Mouse (Mus musculus) urinary bladder, adult 18-20 months (tissue): Measurements from ENCODE around the gene Phc2.
A peak's percentile ranks its signal among the peaks of the same experiment; 100 is the strongest.
"Not testable (repeated sequence)": the region's sequence is repeated elsewhere in the genome, so short reads cannot be mapped to it uniquely, and the experiment has no call there.

ENCODE experiments used
- DNase-seq, 2 experiments: peaks; one replicate each; pipeline ENCODE4 v3.0.0; 2022; ENCODE audit warnings: low spot score in 2 of 2, mixed read lengths in 2 of 2

Gene Phc2

DNA sequence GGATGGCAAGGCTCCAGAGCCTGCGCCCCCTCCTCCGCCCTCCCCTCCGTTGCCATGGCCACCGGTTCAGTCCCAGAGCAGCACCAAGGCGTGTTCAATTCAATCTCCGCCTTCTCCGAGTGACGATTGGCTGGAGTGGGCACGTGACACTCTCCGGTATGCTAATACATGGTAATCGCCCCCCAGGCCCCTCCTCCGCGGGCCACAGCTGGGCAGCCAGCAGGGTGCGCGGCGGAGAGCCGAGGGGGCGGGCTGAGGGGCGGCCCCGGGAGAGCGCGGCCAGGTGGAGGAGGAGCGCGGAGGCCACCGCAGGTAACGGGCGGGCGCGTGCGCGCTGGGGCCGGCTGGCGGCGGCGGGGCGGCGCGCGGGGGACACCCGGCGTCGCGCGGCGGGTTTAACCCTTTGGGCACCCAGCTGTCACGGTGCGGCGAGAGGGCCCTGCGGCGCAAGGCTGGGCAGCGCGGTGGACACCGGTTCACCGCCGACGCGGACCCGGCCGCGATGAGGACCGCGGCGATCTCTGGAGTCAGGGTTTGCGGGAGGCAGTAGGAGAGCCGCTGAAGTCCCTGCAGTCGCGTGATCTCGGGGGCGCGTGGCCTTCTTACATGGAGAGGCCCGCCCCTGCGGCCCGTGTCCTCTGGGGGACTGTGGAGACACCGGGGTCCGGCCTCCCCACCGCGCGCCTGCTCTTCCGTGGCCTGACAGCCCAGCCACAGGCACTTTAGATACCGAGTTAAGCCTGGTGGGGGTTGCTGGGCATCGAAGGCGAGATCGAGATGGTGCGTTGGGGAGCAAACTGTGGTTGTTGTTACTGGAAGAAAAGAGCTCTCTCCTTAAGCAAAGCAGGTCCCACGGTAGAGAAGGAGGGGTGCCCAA is at the start of gene Phc2:
Phc2 (plus strand) TSS at position 198 of the 877 bp plus-strand sequence.
- peak; percentile 90 for DNase-seq

DNA sequence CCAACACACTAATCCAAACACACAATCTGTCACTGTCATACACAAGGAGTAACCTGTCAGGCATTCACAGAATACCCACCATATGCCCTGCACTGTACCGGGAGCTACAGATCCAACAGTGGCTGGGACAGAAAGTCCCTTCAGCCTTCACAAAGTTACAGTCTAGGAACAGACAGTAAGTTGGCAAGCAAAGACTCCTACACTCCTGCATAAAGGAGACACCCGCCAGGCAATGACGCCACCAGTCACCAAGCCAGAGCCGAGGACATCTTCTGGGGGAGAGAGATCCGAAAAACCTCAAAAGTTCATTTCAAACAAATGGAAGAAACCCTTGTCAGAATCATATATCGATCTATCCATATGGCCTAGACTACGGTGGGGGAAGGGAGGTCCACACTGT is 47.9 kb upstream of the Phc2 start:
- no peak for DNase-seq

DNA sequence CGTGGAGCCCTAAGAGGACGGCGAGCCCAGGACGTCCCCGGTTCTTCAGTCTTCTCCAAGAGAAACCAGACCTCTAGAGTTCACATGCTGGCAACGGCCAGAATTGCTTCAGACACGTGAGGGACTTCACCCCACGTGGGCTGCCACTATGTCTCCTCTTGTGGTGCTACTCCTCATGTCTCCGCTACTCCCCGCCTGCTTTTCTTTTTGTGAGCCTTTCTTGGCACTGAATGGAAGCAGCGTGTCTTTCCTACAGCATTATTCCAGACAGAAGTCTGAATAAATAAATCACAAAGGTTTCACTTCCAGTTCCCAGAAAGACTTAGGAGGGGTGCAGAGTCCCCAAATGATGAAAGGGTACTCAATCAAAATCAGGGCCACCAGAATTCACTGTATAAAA is 46.8 kb upstream of the Phc2 start:
- no peak for DNase-seq

DNA sequence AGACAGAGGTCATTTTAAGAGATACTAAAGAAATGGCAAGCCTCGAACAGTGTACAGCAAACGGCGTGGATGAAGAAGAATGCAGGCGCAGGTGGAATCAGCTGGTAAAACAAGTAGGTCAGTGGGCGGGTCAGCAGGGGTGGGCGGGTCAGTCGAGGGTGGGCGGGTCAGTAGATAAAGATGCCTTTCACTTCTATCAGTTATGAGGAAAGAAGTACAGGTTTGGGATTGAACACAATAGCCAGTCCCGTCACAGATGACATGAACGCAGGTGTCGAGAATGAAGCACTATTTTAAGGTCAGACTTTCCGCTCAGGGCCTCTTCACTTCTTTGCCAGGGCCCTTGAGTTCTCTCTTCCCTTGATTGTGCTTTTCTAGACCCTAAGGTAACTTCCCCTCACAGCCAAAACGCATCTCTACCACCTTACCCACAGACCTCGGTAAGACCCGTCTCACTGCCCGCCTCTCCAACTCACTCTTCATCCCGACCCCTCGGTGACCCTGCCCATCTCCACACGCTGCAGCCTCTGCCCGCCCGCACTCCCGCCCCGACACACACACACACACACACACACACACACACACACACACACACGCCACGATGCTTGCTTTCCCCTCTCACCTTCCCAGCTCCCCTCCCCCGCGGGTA is 45.1 kb upstream of the Phc2 start:
- no peak for DNase-seq

DNA sequence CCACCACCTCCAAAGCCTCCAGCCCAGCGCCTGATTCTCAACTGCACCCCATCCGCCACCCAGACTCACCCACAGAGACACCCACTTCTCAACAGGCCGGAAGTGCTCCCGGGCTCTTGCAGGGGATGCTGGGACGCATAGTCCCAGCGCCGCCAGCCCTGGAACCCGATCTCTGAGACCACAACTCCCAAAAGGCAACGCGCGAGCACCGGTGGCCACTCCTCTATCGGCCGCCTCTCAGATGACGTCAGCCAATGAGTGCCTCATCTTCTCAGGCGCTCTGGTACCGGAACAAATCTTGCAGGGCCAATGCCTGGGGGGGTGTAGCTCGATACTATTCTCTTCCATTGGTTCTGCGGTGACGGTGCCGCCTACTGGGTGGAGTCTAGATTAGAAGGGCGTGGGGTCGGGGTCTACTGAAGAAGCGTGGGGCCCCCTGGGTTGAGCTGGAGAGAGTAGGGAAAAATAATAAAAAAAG is 44.5 kb upstream of the Phc2 start, which contains the start of gene Zscan20:
Zscan20 (minus strand) TSS at position 174 of the 478 bp plus-strand sequence.
- peak; percentile 83 to 97 for DNase-seq

DNA sequence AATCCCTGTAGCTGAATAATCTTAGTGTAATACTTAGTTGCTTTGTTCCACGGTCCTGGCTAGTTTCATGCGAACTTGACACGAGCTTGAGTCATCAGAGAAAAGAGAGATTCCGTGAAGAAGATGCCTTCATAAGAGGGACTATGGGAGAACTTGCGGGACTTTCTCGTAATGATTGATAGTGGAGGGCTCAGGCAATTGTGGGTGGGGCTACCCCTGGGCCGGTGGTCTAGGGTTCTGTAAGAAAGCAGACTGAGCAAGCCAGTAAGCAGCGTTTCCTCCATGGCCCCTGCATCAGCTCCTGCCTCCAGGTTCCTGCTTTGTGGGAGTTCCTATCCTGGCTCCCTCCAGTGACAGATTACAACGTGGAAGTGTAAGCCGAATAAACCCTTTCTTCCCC is 43.8 kb upstream of the Phc2 start:
- DNase-seq = peak in 1 of 2 experiments; percentile 15

DNA sequence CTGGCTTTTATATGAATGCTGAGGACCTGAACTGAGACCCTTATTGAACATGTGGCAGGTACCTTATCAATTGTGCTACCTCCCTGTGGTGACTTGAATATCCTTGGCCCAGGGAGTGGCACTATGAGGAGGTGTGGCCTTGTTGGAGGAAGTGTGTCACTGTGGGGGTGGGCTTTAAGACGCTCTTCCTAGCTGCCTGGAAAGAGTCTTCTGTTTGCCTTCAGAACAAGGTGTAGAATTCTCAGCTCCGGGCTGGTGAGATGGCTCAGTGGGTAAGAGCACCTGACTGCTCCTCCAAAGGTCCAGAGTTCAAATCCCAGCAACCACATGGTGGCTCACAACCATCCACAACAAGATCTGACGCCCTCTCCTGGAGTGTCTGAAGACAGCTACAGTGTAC is 42.8 kb upstream of the Phc2 start:
- DNase-seq = not testable (repeated sequence)

DNA sequence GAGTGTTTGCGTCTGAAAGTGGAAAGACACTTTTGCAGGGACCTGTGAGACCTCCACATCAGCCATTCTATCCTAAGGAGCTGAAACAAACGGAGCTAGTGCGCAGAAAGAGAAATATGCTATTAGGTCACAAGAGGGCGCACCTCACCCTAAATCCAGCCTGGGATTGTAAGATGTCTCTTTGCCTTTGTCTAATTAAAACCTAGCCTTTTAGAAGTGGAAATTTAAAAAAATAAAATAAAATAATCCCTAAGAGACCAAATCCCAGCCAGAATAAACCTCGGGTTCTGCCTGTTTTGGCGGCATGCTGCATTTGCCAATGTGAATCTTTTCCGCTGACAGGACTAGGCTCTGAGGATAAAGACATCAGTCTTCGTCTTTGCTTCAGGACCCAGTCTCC is 41.2 kb upstream of the Phc2 start:
- DNase-seq = no peak

GRCm38 (mm10) chr4:128615761-128616160 is 38.7 kb upstream of the Phc2 start:
- no peak for DNase-seq

DNA sequence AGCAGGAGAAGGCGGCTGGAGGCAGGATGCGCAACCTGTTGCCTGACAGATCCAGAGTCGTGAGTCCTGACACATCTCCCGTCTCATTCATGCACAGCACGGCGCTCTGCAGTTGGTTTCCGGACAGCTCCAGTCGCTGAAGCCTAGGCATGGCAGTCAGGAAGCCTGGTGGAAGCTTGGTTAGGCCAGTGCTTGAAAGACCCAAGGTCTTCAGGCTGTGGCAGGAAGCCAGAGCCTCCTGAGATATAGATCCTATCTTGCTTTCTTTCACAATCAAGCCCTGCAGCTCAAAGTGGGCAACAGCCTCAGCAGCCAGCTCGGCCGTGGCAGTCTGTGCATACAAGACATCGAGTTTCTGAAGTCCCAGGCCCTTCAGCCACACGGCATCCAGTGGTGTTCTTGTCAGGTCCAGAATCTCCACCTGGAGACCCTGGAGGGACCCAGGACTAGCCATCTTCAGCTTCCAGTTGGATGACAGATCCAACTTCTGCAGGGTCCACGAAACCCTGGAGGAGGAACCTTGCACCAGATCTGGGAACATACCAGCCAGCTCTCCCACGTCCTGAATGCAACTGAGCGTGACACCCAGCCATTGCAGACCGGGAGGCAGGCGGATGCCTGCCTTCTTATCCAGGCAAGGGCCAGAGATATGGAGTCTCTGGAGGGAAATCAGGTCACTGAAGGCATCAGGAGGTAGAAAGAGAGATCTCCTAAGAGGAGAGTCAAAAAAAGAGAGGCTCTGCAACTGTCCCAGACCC is 37.0 kb upstream of the Phc2 start:
- DNase-seq = no peak

DNA sequence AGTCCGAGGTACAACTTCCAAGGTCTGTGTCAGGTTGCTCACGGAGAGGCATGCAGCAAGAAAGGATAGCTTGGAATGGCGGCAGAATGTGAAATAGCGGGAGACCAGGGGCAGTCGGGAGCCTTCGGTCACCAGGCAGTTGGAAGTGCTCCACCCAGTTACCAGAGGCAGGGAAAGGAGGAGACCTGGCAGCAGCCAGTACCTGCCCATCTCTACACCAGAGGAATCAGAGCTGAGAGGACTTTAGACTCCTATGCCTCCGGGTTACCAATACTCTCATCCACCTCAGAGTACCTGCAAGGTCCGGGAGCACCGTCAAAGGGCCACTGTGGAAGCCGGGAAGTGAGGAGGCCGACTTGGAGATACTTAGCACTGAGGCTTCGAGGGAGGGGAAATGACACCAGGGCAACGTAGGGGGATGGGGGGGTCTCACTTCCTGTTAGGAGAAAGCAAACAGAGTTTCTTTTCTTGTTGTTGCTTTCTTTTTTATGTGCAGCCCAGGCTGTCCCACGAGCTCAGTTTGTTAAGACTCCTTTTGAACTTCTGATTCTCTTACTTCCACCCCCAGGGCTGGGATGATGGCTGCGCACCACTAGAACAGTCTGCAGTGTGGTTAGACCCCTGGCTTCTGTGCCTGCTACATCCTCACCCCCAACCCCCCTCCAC is 36.1 kb upstream of the Phc2 start, which contains the start of gene Tlr12:
Tlr12 (minus strand) TSS at position 374 of the 666 bp plus-strand sequence.
- DNase-seq = no peak

DNA sequence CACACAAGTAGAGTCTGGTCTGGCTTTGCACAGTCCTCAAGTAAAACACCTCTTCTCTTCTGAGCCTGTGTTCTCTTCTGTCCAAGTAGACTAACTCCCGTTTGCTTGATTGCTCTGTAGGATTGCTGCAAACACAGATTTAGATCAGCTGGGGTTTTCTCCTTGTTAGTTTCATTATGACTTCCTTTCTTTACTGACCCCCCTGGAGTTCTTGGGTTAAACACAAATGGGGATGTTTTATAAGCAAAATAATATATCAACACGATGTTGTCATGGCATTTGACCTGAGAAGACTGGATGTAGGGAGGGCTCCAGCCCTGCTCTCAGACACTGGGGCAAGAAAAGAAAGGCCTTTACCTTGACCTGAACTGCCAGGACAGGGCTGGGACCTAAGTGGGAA is 35.5 kb upstream of the Phc2 start:
- no peak for DNase-seq

DNA sequence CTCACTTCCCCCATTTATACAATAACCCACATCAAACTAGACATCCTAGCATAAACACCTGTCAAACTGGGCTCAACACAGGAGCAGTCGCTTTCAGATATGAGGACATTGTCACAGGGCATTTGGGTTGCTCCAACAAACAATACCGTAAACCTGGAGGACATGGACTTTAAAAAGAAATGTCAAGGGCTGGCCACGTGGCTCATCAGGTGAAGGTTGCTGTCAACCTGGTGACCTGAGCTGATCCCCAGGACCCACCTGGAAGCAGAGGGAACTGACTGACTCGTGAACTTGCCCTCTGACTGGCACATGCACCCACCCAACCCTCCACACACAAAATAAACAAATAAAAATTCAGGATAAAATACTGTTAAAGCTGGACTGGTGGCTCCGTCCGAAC is 33.9 kb upstream of the Phc2 start:
- no peak for DNase-seq

DNA sequence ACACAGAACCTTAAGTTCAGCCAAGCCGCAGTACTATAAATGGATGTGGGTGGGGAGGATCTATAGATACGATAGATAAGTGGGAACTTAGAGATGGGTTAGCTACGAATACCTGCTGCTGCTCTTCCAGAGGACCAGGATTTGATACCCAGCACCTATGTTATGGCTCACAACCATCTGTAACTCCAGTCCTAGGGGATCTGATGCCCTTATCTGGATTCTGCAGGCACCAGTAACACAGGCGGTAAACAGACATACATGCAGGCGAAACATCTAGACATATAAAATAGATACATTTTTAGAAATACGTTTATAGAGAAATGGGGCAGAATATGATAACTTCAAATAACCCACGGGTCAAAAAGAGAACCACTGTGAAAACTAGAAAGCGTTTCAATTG is 33.4 kb upstream of the Phc2 start:
- no peak for DNase-seq

- no peak for DNase-seq
These were observed 19.1 kb upstream of the Phc2 start for GRCm38 (mm10) chr4:128635451-128635850.

- no peak for DNase-seq
These were observed 18.5 kb upstream of the Phc2 start for GRCm38 (mm10) chr4:128635894-128636585.

- DNase-seq = no peak
These were observed 17.3 kb upstream of the Phc2 start for GRCm38 (mm10) chr4:128637250-128637649.

- no peak for DNase-seq
These were observed 16.1 kb upstream of the Phc2 start for GRCm38 (mm10) chr4:128638265-128638923.

DNA sequence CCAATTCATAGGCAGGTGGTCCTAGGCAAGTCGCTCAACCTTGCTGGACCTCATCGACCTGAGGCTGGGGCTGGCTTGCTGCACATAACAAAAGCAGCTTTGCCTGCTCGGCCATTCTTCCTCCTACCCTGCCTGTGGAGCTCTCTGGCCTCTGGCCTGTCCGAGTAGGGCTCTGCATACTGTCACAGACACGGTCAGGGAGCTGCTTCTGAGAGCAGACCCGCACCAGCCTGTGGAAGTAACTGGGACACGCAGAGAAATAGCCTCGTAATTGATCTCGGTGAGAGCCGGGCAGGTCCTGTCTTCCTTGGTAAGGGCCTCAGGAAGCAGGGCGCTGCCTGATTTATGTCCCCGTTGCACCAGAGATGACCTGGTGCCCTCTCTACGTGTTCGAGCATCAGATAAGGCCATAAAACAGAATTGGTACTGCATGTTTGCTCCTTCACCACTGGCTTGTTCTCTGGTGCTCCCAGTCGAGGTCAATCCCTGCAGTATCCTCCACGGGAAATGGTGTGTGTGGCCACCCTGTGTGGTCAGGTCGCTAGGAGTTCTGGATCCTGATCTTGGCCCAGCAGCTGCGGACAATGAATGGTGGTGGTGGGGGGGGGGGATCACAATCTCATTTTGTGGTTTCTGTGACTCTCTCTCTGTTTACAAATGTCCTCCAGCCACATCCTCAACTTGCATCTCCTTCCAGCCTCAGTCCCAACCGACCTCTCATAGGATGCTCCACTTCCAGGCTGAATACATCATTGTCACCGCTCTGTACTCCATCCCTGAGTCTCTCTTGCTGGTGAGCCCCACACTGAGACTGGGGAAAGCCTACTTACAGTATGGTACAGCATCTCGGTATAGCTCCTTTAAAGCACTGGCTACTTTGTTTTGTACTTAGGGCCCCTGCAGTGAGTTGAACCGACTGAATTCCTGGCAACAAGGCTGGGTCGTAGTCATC is 12.5 kb upstream of the Phc2 start:
- no peak for DNase-seq
